Mouse (Mus musculus): Measurements from ENCODE around the gene Pts. TPM values are rescaled to one million over a fixed set of nuclear protein-coding genes. Genes with fewer than 3 reads are reported as not detected.
A peak's percentile ranks its signal among the peaks of the same experiment; 100 is the strongest.

Gene Pts
- polyA plus RNA-seq, 1 experiment from 2014 or later: 96.6 TPM

DNA sequence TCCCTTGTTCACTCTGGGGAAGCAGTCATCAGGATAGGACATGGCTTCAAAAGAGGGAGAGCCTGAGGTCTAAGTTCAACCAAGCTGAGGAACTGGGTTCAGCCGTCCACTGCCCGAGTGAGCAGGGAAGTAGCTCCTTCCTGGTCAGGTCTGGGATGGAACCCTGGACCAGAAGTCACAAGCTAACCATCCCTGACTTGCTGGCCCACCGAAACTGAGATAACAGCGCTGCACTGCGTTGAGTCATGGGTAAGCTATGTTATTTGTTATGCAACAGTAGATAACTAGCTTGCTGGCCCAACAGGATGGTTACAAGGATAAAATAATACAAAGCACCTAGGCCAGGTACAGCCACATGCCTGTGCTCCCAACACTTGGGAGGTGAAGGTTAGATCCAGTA is 13.1 kb downstream of the Pts start:
- H3K4me2 ChIP-seq (replicated peaks; ENCODE audit: low read depth, low read length): no peak overlapping the region
- no peaks in the 10 kb centered on the region for H3K36me3 ChIP-seq (ENCODE audit: insufficient read depth, low read length)
- 0 out of 2 replicates have a peak, but pooled peaks have one; percentile 51 for ATAC-seq (ENCODE audit: low FRiP score, low TSS enrichment)
- H3K9ac ChIP-seq (replicated peaks; ENCODE audit: low read length): no peak overlapping the region
- no peaks in the 10 kb centered on the region for H3K4me1 ChIP-seq (ENCODE audit: insufficient read depth, low read length)
- no peaks in the 10 kb centered on the region for H3K9me3 ChIP-seq (ENCODE audit: low read length)
- WGBS: 74% methylated on average over 5 of the region's 5 CpGs
- H3K27ac ChIP-seq (ENCODE audit: low read length): no peak overlapping the region
- H3K4me3 ChIP-seq (ENCODE audit: low read length): no peak overlapping the region
- H3K27me3 ChIP-seq (ENCODE audit: insufficient read depth, low read length): no peaks in the 10 kb centered on the region

DNA sequence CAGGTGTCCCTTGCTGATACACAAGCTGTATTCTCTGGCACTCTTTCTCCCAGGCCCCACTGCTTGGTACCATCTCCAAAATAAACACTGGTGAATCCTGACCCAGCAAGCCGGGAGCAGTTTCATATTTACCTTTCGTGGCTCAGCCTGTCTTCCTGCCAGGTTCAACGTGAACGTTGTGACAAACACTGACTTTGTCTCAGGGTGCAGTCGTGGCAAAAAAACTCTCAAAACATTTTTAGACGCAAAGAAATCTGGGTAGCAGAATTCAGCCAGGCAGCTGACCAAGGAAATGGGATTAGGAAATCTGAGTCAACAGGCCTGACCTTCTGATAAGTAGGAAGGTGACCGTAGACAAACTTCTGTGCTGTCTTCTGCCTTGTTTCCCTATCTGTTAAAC is 21.0 kb downstream of the Pts start:
- H3K9me3 ChIP-seq (ENCODE audit: low read length): no peaks in the 10 kb centered on the region
- no peak overlapping the region for H3K27ac ChIP-seq (ENCODE audit: low read length)
- H3K4me3 ChIP-seq (ENCODE audit: low read length): no peak overlapping the region
- ATAC-seq (ENCODE audit: low FRiP score, low TSS enrichment): no peak
- 65% methylated on average over 7 of the region's 7 CpGs for WGBS
- no peaks in the 10 kb centered on the region for H3K36me3 ChIP-seq (ENCODE audit: insufficient read depth, low read length)
- H3K4me2 ChIP-seq (replicated peaks; ENCODE audit: low read depth, low read length): no peak overlapping the region
- peaks cover 14% of the 10 kb centered on the region; the same call in 1 of the 2 replicates for H3K4me1 ChIP-seq (ENCODE audit: insufficient read depth, low read length)
- no peak overlapping the region for H3K9ac ChIP-seq (replicated peaks; ENCODE audit: low read length)
- no peaks in the 10 kb centered on the region for H3K27me3 ChIP-seq (ENCODE audit: insufficient read depth, low read length)

DNA sequence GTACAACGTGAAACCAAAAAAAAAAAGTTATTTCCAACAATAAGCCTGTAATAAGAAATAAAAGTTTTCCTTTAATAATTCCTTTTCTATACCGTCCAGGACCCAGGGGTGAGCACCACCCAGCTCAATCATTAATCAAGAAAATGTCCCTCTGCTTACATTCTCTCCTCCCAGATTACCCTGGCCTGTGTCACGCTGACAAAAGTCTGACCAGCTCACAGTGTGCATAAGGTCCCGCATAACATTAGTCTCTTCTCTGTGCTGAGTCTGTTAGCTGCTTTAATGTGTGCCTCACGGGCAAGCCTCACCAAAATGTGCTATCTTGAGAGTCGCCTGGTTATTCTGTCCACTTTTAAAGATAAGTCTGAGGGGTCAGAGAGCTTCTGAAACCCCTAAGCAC is 23.1 kb downstream of the Pts start:
- Histone ChIP-seq H3K27me3 (ENCODE audit: insufficient read depth, low read length) (no peaks in the 10 kb centered on the region), H3K9ac (replicated peaks; ENCODE audit: low read length) (no peak overlapping the region), H3K27ac (ENCODE audit: low read length) (peak overlapping the region; percentile 26; the same call in 1 of the 2 replicates), H3K4me1 (ENCODE audit: insufficient read depth, low read length) (peaks cover 14% of the 10 kb centered on the region; the same call in 1 of the 2 replicates), H3K4me2 (replicated peaks; ENCODE audit: low read depth, low read length) (no peak overlapping the region), H3K4me3 (ENCODE audit: low read length) (no peak overlapping the region), H3K36me3 (ENCODE audit: insufficient read depth, low read length) (no peaks in the 10 kb centered on the region), H3K9me3 (ENCODE audit: low read length) (no peaks in the 10 kb centered on the region)
- ATAC-seq (ENCODE audit: low FRiP score, low TSS enrichment): peak; percentile 59; the same call in 1 of the 2 replicates
- 46% methylated on average over 6 of the region's 6 CpGs for WGBS

DNA sequence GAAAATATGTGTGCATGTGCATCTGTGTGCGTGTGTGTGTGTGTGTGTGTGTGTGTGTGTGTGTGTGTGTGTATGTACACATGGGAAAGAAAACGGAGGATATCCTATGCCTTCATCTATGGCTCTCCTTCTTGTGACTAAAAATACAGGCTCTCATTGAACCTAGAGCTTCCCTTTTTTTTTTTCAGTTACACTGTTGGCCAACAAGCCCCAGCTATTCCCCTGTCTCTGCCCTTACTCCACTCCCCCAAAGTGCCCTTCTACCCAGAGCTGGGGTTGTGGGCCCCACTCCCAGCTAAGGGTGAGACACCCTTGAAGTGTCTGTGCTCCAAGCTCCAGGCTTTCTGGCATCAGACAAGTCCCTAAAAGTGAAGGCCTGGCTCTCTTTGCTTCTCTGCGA is 25.6 kb downstream of the Pts start:
- H3K36me3 ChIP-seq (ENCODE audit: insufficient read depth, low read length): no peaks in the 10 kb centered on the region
- H3K4me2 ChIP-seq (replicated peaks; ENCODE audit: low read depth, low read length): no peak overlapping the region
- ATAC-seq (ENCODE audit: low FRiP score, low TSS enrichment): no peak
- H3K9ac ChIP-seq (replicated peaks; ENCODE audit: low read length): no peak overlapping the region
- no peaks in the 10 kb centered on the region for H3K27me3 ChIP-seq (ENCODE audit: insufficient read depth, low read length)
- H3K9me3 ChIP-seq (ENCODE audit: low read length): no peaks in the 10 kb centered on the region
- H3K27ac ChIP-seq (ENCODE audit: low read length): no peak overlapping the region
- WGBS: 94% methylated on average over 3 of the region's 3 CpGs
- H3K4me3 ChIP-seq (ENCODE audit: low read length): no peak overlapping the region
- peaks cover 14% of the 10 kb centered on the region; the same call in 1 of the 2 replicates for H3K4me1 ChIP-seq (ENCODE audit: insufficient read depth, low read length)

DNA sequence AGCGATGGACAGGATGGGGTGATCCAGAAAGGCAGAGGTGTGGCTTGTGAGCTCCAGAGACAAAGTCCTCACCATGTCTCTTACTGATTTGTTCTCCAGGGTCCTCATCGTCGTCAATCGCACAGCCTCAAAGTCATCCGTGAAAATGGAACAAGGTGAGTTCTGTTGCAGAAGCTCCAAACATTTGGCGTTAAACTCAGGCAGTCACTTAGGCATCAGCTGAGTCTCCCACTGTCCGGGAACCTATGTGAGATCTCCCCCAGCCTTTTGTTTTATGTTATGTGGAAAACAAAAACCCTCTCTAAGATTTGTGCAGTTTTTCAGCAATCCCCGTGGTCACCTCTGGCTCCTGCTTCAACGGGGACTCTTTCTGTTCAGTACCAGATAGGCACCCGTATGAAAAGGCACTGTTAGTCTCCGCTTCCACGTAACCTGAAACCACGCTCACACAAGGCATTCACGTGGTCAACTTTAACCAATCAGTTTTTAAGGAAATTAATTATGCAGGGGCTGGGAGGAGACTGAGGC is 27.5 kb downstream of the Pts start:
- peak; percentile 71; the same call in 1 of the 2 replicates for ATAC-seq (ENCODE audit: low FRiP score, low TSS enrichment)
- H3K9ac ChIP-seq (replicated peaks; ENCODE audit: low read length): peak overlapping the region; percentile 39; the same call in 1 of the 2 replicates
- H3K4me1 ChIP-seq (ENCODE audit: insufficient read depth, low read length): peaks cover 14% of the 10 kb centered on the region; the same call in 1 of the 2 replicates
- 28% methylated on average over 14 of the region's 14 CpGs for WGBS
- peak overlapping the region; percentile 32 for H3K4me3 ChIP-seq (ENCODE audit: low read length)
- no peak overlapping the region for H3K27ac ChIP-seq (ENCODE audit: low read length)
- peak overlapping the region; percentile 49 for H3K4me2 ChIP-seq (replicated peaks; ENCODE audit: low read depth, low read length)
- no peaks in the 10 kb centered on the region for H3K27me3 ChIP-seq (ENCODE audit: insufficient read depth, low read length)
- no peaks in the 10 kb centered on the region for H3K36me3 ChIP-seq (ENCODE audit: insufficient read depth, low read length)
- H3K9me3 ChIP-seq (ENCODE audit: low read length): no peaks in the 10 kb centered on the region

DNA sequence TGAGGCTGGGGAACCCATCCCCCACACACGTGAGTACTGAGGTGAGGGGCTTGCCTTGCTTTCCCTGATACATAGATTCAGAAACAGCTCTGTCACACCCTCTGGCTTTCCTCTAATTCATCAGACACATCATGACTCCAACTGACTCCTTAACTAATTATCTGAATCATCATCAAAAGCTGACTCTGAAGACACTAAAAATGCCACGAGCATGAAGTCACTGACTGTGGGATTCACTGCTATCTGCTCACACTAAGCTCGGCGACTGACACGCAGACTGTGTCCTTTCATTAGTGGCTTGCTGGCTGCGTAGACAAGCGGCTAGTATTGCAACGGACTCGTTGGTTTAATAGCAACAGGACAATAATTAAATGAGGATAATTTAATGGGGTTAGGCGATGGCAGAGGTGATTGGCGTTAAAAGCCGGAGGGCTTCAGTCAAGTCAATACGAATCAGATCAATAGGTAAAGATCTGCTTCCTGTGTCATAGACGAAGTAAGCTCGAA is 28.0 kb downstream of the Pts start:
- H3K4me2 ChIP-seq (replicated peaks; ENCODE audit: low read depth, low read length): peak overlapping the region; percentile 49
- no peaks in the 10 kb centered on the region for H3K36me3 ChIP-seq (ENCODE audit: insufficient read depth, low read length)
- no peak for ATAC-seq (ENCODE audit: low FRiP score, low TSS enrichment)
- H3K9me3 ChIP-seq (ENCODE audit: low read length): no peaks in the 10 kb centered on the region
- peak overlapping the region; percentile 32 for H3K4me3 ChIP-seq (ENCODE audit: low read length)
- peaks cover 9% of the 10 kb centered on the region; the same call in 1 of the 2 replicates for H3K4me1 ChIP-seq (ENCODE audit: insufficient read depth, low read length)
- H3K9ac ChIP-seq (replicated peaks; ENCODE audit: low read length): no peak overlapping the region
- H3K27me3 ChIP-seq (ENCODE audit: insufficient read depth, low read length): no peaks in the 10 kb centered on the region
- WGBS: 66% methylated on average over 15 of the region's 15 CpGs
- no peak overlapping the region for H3K27ac ChIP-seq (ENCODE audit: low read length)

DNA sequence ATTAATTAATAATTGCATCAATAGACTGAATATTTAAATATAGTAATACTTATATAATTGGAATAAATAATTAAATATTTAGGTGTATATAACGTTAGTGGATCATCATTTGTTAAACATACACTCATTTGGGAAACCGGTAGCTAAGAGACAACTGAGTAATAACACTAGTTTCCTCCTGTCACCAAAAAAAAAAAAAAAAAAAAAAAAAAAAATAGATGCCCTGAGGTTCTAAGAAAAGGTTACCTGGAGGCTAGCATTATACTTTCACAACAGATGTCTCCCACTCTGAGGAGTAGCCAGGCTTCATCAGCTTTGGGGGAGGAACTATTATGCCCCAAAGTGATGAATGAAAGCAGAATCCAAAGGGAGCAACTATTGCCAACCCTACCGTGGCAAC is 28.7 kb downstream of the Pts start:
- no peak for ATAC-seq (ENCODE audit: low FRiP score, low TSS enrichment)
- peaks cover 9% of the 10 kb centered on the region; the same call in 1 of the 2 replicates for H3K4me1 ChIP-seq (ENCODE audit: insufficient read depth, low read length)
- H3K4me3 ChIP-seq (ENCODE audit: low read length): no peak overlapping the region
- H3K9ac ChIP-seq (replicated peaks; ENCODE audit: low read length): no peak overlapping the region
- H3K4me2 ChIP-seq (replicated peaks; ENCODE audit: low read depth, low read length): no peak overlapping the region
- WGBS: 84% methylated on average over 3 of the region's 3 CpGs
- no peaks in the 10 kb centered on the region for H3K36me3 ChIP-seq (ENCODE audit: insufficient read depth, low read length)
- no peak overlapping the region for H3K27ac ChIP-seq (ENCODE audit: low read length)
- no peaks in the 10 kb centered on the region for H3K9me3 ChIP-seq (ENCODE audit: low read length)
- no peaks in the 10 kb centered on the region for H3K27me3 ChIP-seq (ENCODE audit: insufficient read depth, low read length)

DNA sequence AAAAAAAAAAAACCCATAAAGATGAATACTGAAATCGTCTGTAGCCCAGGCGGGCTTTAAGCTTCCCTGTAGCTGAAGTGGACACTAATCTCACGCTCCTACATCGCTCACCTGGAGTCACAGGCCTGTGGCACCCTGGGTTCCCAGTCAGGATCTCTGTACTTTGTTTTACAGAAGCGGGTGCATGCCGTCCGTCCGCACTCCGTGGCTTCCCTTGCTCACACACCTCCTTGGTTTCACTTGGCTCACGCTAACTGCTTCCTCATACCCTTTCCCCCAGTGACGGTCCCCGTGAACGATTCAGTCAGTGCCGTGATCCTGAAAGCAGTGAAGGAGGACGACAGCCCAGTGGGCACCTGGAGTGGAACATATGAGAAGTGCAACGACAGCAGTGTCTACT is 29.7 kb downstream of the Pts start:
- peaks cover 3% of the 10 kb centered on the region; the same call in 1 of the 2 replicates for H3K4me1 ChIP-seq (ENCODE audit: insufficient read depth, low read length)
- WGBS: 70% methylated on average over 16 of the region's 16 CpGs
- H3K36me3 ChIP-seq (ENCODE audit: insufficient read depth, low read length): no peaks in the 10 kb centered on the region
- no peak for ATAC-seq (ENCODE audit: low FRiP score, low TSS enrichment)
- H3K4me3 ChIP-seq (ENCODE audit: low read length): no peak overlapping the region
- no peaks in the 10 kb centered on the region for H3K27me3 ChIP-seq (ENCODE audit: insufficient read depth, low read length)
- H3K9ac ChIP-seq (replicated peaks; ENCODE audit: low read length): no peak overlapping the region
- no peak overlapping the region for H3K27ac ChIP-seq (ENCODE audit: low read length)
- no peak overlapping the region for H3K4me2 ChIP-seq (replicated peaks; ENCODE audit: low read depth, low read length)
- H3K9me3 ChIP-seq (ENCODE audit: low read length): no peaks in the 10 kb centered on the region

DNA sequence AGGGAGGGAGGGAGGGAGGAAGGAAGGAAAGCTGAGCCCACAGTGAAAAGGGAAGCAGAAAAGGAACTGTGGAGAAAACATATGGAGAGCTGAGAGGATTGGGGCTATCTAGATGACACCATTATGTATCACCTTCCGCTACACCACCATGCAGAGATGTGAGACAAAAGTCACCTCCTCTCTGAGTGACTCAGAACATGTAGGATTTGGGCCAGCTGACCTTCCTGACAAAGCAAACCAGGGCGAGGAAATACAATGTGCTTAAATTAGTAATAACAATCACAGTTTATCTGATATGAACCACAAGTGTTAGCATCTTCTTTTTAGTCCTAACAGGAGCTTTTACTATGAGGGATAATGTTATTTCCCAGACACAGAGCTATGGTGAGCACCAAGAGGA is 31.0 kb downstream of the Pts start:
- H3K4me1 ChIP-seq (ENCODE audit: insufficient read depth, low read length): peaks cover 5% of the 10 kb centered on the region; the same call in 1 of the 2 replicates
- no peaks in the 10 kb centered on the region for H3K27me3 ChIP-seq (ENCODE audit: insufficient read depth, low read length)
- ATAC-seq (ENCODE audit: low FRiP score, low TSS enrichment): no peak

DNA sequence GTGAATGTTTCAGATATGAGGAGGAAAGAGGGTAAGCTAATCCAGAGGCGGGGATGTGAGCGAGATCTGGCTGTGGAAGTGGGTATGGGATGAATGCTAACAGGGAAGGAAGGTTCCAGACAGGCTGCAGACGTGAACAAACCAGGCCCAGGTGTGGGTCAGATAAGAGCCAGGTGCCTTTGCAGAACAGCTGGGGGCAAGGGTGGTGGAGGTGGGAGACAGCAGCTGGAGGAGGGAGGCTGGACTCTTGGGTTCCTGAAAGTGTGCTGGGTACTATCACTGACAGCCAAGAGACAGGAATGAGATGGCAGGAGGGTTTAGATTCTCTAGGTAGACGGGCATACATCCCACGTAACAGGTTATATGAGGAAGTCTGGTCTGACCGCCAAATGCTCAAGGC is 31.4 kb downstream of the Pts start:
- Histone ChIP-seq H3K9ac (replicated peaks; ENCODE audit: low read length) (0 out of 2 replicates have a peak overlapping the region, but pooled peaks have one; percentile 0), H3K27me3 (ENCODE audit: insufficient read depth, low read length) (no peaks in the 10 kb centered on the region), H3K36me3 (ENCODE audit: insufficient read depth, low read length) (no peaks in the 10 kb centered on the region), H3K4me1 (ENCODE audit: insufficient read depth, low read length) (peaks cover 5% of the 10 kb centered on the region; the same call in 1 of the 2 replicates), H3K4me2 (replicated peaks; ENCODE audit: low read depth, low read length) (peak overlapping the region; percentile 11; the same call in 1 of the 2 replicates), H3K27ac (ENCODE audit: low read length) (no peak overlapping the region; the same call in 1 of the 2 replicates), H3K9me3 (ENCODE audit: low read length) (no peaks in the 10 kb centered on the region), H3K4me3 (ENCODE audit: low read length) (no peak overlapping the region)
- ATAC-seq (ENCODE audit: low FRiP score, low TSS enrichment): no peak
- 53% methylated on average over 6 of the region's 6 CpGs for WGBS

More for the DNA sequence above, 31.0 kb downstream of the Pts start:
- WGBS: 75% methylated on average over 2 of the region's 2 CpGs
- H3K4me2 ChIP-seq (replicated peaks; ENCODE audit: low read depth, low read length): no peak overlapping the region
- no peak overlapping the region for H3K4me3 ChIP-seq (ENCODE audit: low read length)
- no peak overlapping the region for H3K9ac ChIP-seq (replicated peaks; ENCODE audit: low read length)
- H3K27ac ChIP-seq (ENCODE audit: low read length): no peak overlapping the region
- H3K36me3 ChIP-seq (ENCODE audit: insufficient read depth, low read length): no peaks in the 10 kb centered on the region
- no peaks in the 10 kb centered on the region for H3K9me3 ChIP-seq (ENCODE audit: low read length)
